Mouse (Mus musculus) forebrain, postnatal 0 days (tissue): ENCODE results near the gene Surf6. TPM values are rescaled to one million over a fixed set of nuclear protein-coding genes. Genes with fewer than 3 reads are reported as not detected.

ENCODE experiments used
- ATAC-seq: fragments of 200-750 bp; cut with Nextera tagmentation; 2 replicates; pipeline ENCODE4 v1.8.0; 2017; ENCODE audit warnings: mild to moderate bottlenecking, moderate library complexity
- DNase-seq: peaks from one replicate; pipeline ENCODE4 v3.0.0-alpha.2; 2015
- H3K27ac ChIP-seq: fragments of 300-500 bp; sonication (generic); 2 replicates; pipeline ENCODE4 v1.5.1; 2014; ENCODE audit warnings: low read depth, mild to moderate bottlenecking, antibody characterized with exemption, low read length, moderate library complexity, mixed read lengths
- H3K27me3 ChIP-seq: fragments of 300-500 bp; sonication (generic); 2 replicates; pipeline ENCODE4 v1.6.1; 2014; ENCODE audit warnings: mild to moderate bottlenecking, low read length, mixed read lengths; ENCODE audit not compliant: insufficient read depth
- H3K36me3 ChIP-seq: fragments of 300-500 bp; sonication (generic); 2 replicates; pipeline ENCODE4 v1.6.1; 2014; ENCODE audit warnings: mild to moderate bottlenecking, moderate library complexity; ENCODE audit not compliant: insufficient read depth
- H3K4me1 ChIP-seq: fragments of 300-500 bp; sonication (generic); 2 replicates; pipeline ENCODE4 v1.6.1; 2014; ENCODE audit warnings: antibody characterized with exemption; ENCODE audit not compliant: insufficient read depth
- H3K4me2 ChIP-seq: fragments of 300-500 bp; sonication (generic); 2 replicates; pipeline ENCODE4 v1.6.1; 2014; ENCODE audit warnings: low read depth, mild to moderate bottlenecking, moderate library complexity
- H3K4me3 ChIP-seq: fragments of 300-500 bp; sonication (generic); 2 replicates; pipeline ENCODE4 v1.5.1; 2014; ENCODE audit warnings: low read depth, low read length, mixed read lengths
- H3K9ac ChIP-seq: fragments of 300-500 bp; sonication (generic); 2 replicates; pipeline ENCODE4 v1.6.1; 2014; ENCODE audit warnings: mild to moderate bottlenecking
- H3K9me3 ChIP-seq: fragments of 300-500 bp; sonication (generic); 2 replicates; pipeline ENCODE4 v1.6.1; 2016; ENCODE audit warnings: low read length
- CTCF ChIP-seq: sonication (generic); IDR thresholded peaks from 2 replicates; pipeline ENCODE4 v1.5.1; 2016; ENCODE audit warnings: antibody characterized with exemption, control low read depth, low read depth
- WGBS: fragments of 180-500 bp; shearing (Covaris S2); extraction: QIAGEN DNeasy Blood & Tissue Kit; methylation state at CpG from one replicate; pipeline ENCODE4 v1.1.7; 2014; 5-methylcytosine and 5-hydroxymethylcytosine counted together
- polyA plus RNA-seq: library from polyadenylated mRNA; unstranded; fragments of >200 nt; fragmentation: Nextera tagmentation; extraction: Ambion mirVana; gene quantifications from 2 replicates; pipeline ENCODE4 v1.2.1, GENCODE M21; 2015
- total RNA-seq: library from RNA; depleted of rRNA; stranded (reverse); fragments of >200 nt; gene quantifications from 2 replicates; pipeline ENCODE4 v1.2.3, GENCODE M21; 2014

Surf6 gene
- total and polyA plus RNA-seq, 2 experiments from 2014 or later: 22.2 to 33.6 TPM

- Histone ChIP-seq H3K4me1 (peaks cover 28% of the 10 kb centered on the region), H3K9me3 (no peaks in the 10 kb centered on the region), H3K36me3 (peaks cover 36% of the 10 kb centered on the region), H3K9ac (no peak overlapping the region), H3K27me3 (no peaks in the 10 kb centered on the region), H3K4me2 (peak overlapping the region; percentile 99), H3K4me3 (peak overlapping the region; percentile 71; the same call in 1 of the 2 replicates), H3K27ac (no peak overlapping the region)
- no peak for ATAC-seq
- WGBS: 71% methylated on average over 5 of the region's 5 CpGs
- no peak for TF ChIP-seq CTCF
- DNase-seq: no peak
Measured at GRCm38 (mm10) chr2:26912253-26912770, 9.6 kb upstream of the Surf6 start.

DNA sequence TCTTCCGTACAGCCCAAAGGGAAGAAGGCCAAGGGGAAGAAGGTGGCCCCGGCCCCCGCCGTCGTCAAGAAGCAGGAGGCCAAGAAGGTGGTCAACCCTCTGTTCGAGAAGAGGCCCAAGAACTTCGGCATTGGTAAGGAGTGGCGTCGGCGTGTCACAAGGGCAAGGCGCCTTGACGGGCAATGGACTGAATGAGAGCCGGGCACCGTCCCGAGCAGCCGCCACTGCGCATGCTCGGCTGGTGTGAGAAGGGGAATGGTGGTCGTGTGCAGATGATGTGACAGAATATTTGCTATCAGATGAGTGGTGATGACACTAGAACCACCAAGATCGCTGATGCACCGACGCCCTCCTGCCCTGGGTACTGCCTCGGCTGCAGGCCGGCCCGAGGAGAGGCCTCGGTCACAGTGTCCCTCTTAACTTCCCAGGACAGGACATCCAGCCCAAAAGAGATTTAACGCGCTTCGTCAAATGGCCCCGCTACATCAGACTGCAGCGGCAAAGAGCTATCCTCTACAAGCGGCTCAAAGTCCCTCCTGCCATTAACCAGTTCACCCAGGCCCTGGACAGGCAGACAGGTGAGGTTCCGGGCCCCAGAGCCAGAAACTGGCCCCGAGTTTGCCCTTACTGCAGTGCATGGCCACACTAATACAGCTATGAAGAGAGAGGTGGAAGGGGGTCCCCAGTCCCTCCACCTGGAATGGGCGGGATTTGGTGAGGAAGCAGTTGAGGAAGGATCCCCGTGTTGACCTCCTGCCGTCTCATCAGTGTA lies 8.5 kb upstream of the Surf6 start:
- under 1% methylated on average over 37 of the region's 37 CpGs for WGBS
- Histone ChIP-seq H3K4me2 (peak overlapping the region; percentile 99), H3K9ac (peak overlapping the region; percentile 94), H3K27ac (peak overlapping the region; percentile 97), H3K27me3 (no peaks in the 10 kb centered on the region), H3K9me3 (no peaks in the 10 kb centered on the region), H3K4me3 (peak overlapping the region; percentile 71), H3K36me3 (peaks cover 47% of the 10 kb centered on the region), H3K4me1 (peaks cover 23% of the 10 kb centered on the region)
- ATAC-seq (peak; percentile 77), DNase-seq (peak; percentile 89)
- no peak for TF ChIP-seq CTCF

DNA sequence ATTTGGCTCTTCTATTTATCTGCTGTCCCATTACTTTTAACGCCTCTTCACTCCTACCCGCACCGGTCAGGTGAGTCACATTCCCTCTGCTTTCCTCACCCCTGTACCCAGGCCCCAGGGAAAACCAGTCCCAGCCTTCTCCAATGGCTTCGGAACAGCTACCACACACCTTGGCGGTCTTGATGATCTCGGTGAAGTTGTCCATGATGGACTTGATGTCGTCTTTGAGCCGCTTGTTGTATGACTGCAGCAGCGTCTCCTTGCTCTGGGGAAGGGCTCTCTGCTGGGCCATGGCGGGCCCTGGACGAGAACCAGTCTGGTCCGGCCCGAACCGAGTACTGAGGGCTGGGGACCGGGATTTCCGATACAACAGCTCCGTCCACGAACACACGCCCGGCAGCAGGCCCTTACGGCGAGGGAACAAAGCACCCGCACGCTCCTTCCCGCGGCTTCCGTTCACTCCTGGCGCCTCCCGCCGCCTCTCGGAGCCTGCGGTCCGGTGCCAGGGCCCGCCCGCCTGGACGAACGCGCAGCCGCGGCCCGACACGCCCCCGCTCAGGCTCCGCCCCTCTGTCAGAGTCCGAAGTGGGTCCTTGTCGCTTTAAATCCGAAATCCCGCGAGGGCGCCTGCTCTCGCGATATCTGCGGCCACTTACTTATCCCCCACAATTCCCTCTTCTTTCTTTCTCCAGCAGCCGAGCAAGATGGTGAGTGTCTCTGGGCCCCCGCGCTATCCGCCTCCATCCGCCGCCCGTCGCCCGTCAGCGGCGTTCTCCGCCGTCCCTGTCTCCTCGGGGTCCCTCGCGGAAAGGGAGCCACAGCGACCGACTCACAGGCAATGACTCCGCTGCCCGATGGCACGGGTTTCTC lies 7.7 kb upstream of the Surf6 start, which contains the start of the genes Med22 and Rpl7a:
Med22 (minus strand) TSS at position 554 of the 870 bp plus-strand sequence.
Rpl7a (plus strand) TSS at position 641 of the 870 bp plus-strand sequence.
- Histone ChIP-seq H3K9me3 (no peaks in the 10 kb centered on the region), H3K9ac (peak within 1 kb of the TSS; percentile 94)

GRCm38 (mm10) chr2:26909387-26909784 lies 6.7 kb upstream of the Surf6 start:
- Histone ChIP-seq H3K9me3 (no peaks in the 10 kb centered on the region), H3K4me1 (peaks cover 19% of the 10 kb centered on the region), H3K27ac (peak overlapping the region; percentile 97; the same call in 1 of the 2 replicates), H3K27me3 (no peaks in the 10 kb centered on the region), H3K9ac (peak overlapping the region; percentile 94), H3K4me3 (peak overlapping the region; percentile 71), H3K36me3 (peaks cover 59% of the 10 kb centered on the region), H3K4me2 (peak overlapping the region; percentile 76)
- ATAC-seq (no peak), DNase-seq (no peak)
- TF ChIP-seq CTCF: peak; percentile 52

More for the DNA sequence above, 7.7 kb upstream of the Surf6 start, which contains the start of the genes Med22 and Rpl7a:
- no peaks in the 10 kb centered on the region for H3K27me3 ChIP-seq
- peaks cover 22% of the 10 kb centered on the region for H3K4me1 ChIP-seq
- H3K27ac ChIP-seq: peak within 1 kb of the TSS; percentile 97
- no peak for TF ChIP-seq CTCF
- peaks cover 56% of the 10 kb centered on the region for H3K36me3 ChIP-seq
- DNase-seq (peak; percentile 99), ATAC-seq (peak; percentile 93)
- peak within 1 kb of the TSS; percentile 99 for H3K4me2 ChIP-seq
- 2% methylated on average over 61 of the region's 74 CpGs for WGBS
- peak within 1 kb of the TSS; percentile 71 for H3K4me3 ChIP-seq

DNA sequence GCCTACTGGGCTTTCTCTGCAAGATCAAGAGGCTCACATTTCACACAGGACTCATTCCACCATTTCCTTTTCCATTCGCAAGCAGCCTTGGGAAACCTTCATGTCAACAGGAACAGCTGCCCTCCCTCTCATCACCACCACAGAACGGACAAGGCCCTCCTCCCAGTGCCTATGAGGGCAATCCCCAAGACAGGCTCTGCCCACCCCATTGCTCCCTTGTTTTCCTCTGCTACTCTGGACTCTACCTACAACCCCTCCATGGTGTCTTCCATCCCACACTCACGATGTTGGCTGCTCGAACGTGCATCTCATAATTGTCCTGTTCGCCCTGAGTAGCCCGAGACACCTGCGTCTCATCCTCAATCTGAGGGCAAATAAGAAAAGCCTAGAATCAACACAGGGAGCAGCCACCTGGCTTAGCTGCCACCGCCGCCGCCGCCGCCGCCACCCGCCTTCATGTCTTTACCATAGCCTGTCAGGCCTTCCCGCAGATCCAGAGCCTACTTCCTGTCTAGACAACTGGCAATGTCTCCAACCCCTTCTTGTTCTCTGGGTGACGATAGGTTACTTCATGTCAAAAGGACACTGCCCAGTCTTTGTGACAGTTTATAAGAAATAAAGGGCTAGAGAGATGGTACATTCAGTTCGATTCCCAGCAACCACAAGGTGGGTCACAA lies 6.2 kb upstream of the Surf6 start:
- Histone ChIP-seq H3K27me3 (no peaks in the 10 kb centered on the region), H3K4me1 (peaks cover 20% of the 10 kb centered on the region), H3K9me3 (no peaks in the 10 kb centered on the region), H3K9ac (peak overlapping the region; percentile 25; the same call in 1 of the 2 replicates), H3K27ac (no peak overlapping the region), H3K36me3 (peaks cover 57% of the 10 kb centered on the region), H3K4me3 (peak overlapping the region; percentile 71), H3K4me2 (peak overlapping the region; percentile 76)
- ATAC-seq (no peak), DNase-seq (no peak)
- 86% methylated on average over 18 of the region's 18 CpGs for WGBS
- TF ChIP-seq CTCF: no peak

- Histone ChIP-seq H3K27me3 (no peaks in the 10 kb centered on the region), H3K4me3 (no peak overlapping the region), H3K27ac (no peak overlapping the region), H3K9ac (no peak overlapping the region), H3K4me2 (no peak overlapping the region), H3K4me1 (peaks cover 24% of the 10 kb centered on the region), H3K36me3 (peaks cover 40% of the 10 kb centered on the region), H3K9me3 (no peaks in the 10 kb centered on the region)
- peak; percentile 78 for TF ChIP-seq CTCF
- DNase-seq: no peak
- ATAC-seq: no peak
- 61% methylated on average over 4 of the region's 4 CpGs for WGBS
Measured at GRCm38 (mm10) chr2:26907109-26907508, 4.4 kb upstream of the Surf6 start.
